Mouse (Mus musculus): ENCODE results near the gene Fam98b.

DNA sequence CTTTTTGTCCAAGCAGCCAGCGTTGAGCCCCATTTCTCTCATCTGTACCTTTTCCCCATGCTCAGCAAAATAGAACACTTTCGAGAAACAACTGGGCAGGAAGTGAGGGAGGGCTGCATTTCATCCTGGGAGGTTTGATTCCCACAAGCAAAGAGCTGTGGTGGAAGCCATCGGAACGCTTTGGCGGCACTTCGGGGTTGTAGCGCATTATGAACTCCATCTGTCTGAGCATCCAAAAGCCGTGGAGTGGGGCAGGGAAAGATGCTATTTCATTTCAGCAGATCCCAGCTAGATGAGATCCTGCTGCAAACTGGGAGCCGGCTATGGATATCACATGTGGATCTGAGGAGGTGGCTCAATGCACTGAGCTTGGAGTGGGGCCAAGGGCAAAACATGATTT, 26.9 kb upstream of the Fam98b start:
- TF ChIP-seq POLR2A (IDR thresholded peaks at IDR 0.05; ENCODE audit: low read depth, low read length) (no peak), CTCF (conservative IDR thresholded peaks at IDR 0.05; ENCODE audit: insufficient read depth, insufficient read length, low read depth, low read length) (no peak)

All from kidney, adult 2 months (tissue).